Mouse (Mus musculus): ENCODE results near the gene Pdcd2l. TPM values are rescaled to one million over a fixed set of nuclear protein-coding genes. Genes with fewer than 3 reads are reported as not detected.

The Pdcd2l gene
- polyA plus RNA-seq, 1 experiment from 2014 or later: 55.9 TPM

Other genes with a start within 250 kb of the Pdcd2l start
- gene Scgb2b27, start 182.7 kb downstream of the Pdcd2l start, polyA plus RNA-seq (2015; fragmentation: Nextera tagmentation; extraction: Ambion mirVana): not detected in 2 replicates
- not detected in 2 replicates for gene Scgb1b27, start 175.2 kb downstream of the Pdcd2l start, polyA plus RNA-seq (2015; fragmentation: Nextera tagmentation; extraction: Ambion mirVana)
- gene Scgb1b30, start 101.2 kb downstream of the Pdcd2l start, polyA plus RNA-seq (2015; fragmentation: Nextera tagmentation; extraction: Ambion mirVana): not detected in 2 replicates
- 4.0 and 4.7 TPM in 2 replicates for gene Wtip, start 63.4 kb downstream of the Pdcd2l start, polyA plus RNA-seq (2015; fragmentation: Nextera tagmentation; extraction: Ambion mirVana)
- 156 and 168 TPM in 2 replicates for gene Uba2, start 27.1 kb downstream of the Pdcd2l start, polyA plus RNA-seq (2015; fragmentation: Nextera tagmentation; extraction: Ambion mirVana)
- 421 and 423 TPM in 2 replicates for gene Gpi1, start 33.7 kb upstream of the Pdcd2l start, polyA plus RNA-seq (2015; fragmentation: Nextera tagmentation; extraction: Ambion mirVana)
- not detected in 2 replicates for gene Gm6096, start 54.4 kb upstream of the Pdcd2l start, polyA plus RNA-seq (2015; fragmentation: Nextera tagmentation; extraction: Ambion mirVana)
- 23.8 and 28.7 TPM in 2 replicates for gene 4931406P16Rik, start 116.9 kb upstream of the Pdcd2l start, polyA plus RNA-seq (2015; fragmentation: Nextera tagmentation; extraction: Ambion mirVana)
- gene Lsm14a, start 196.7 kb upstream of the Pdcd2l start, polyA plus RNA-seq (2015; fragmentation: Nextera tagmentation; extraction: Ambion mirVana): 71.6 and 75.9 TPM in 2 replicates